Mouse (Mus musculus) C2C12 (cell line): ENCODE measurements around the gene Nox1.

ENCODE experiments used
- CTCF ChIP-seq: IDR thresholded peaks from one replicate; pipeline ENCODE4 v1.5.1; 2011; ENCODE audit not compliant: control insufficient read depth, insufficient read depth, insufficient read length
- FOSL1 ChIP-seq: IDR thresholded peaks from one replicate; pipeline ENCODE4 v1.8.0; 2011; ENCODE audit warnings: mild to moderate bottlenecking, low read length; ENCODE audit not compliant: poor library complexity, insufficient read depth, severe bottlenecking
- MAX ChIP-seq: IDR thresholded peaks from one replicate; pipeline ENCODE4 v1.6.1; 2011; ENCODE audit warnings: mild to moderate bottlenecking, control low read depth
- MYOD1 ChIP-seq: IDR thresholded peaks from one replicate; pipeline ENCODE4 v1.6.1; 2011; ENCODE audit warnings: low read depth; ENCODE audit not compliant: control insufficient read depth, insufficient read length
- USF1 ChIP-seq: IDR thresholded peaks from one replicate; pipeline ENCODE4 v1.6.1; 2011; ENCODE audit warnings: low read depth, mild to moderate bottlenecking, control low read depth, moderate library complexity

- TF ChIP-seq MYOD1: no peak
- TF ChIP-seq CTCF: no peak
- TF ChIP-seq FOSL1: no peak
- no peak for TF ChIP-seq MAX
- TF ChIP-seq USF1: no peak
These were observed 26.4 kb upstream of the Nox1 start for GRCm38 (mm10) chrX:134248202-134248601.
